In genomic region chr7:36350616-36351015, GRCm38 (mm10) we compare ENCODE assay signal across 27 mouse cellular contexts.
A peak's percentile ranks its signal among the peaks of the same experiment; 100 is the strongest.
DNase-seq lines count a peak whose midpoint lies in the region; ATAC-seq lines count a peak whose summit lies in the region.
"Had no signal": no experiment of that assay in that cellular context is flagged by ENCODE, and none has a peak within 500 bp of the region (broad histone marks: within the 10 kb centered on the region; RNA-seq: fewer than 3 reads in every experiment).

No protein-coding gene starts in this region.

- ATAC-seq in embryonic facial prominence, embryonic 12.5 days (ENCODE audit: insufficient number of reproducible peaks, insufficient read depth, low FRiP score, low TSS enrichment) = peak; percentile 72; the same call in 1 of the 2 replicates
- no peak for ATAC-seq in liver, embryonic 11.5 days (replicated peaks; ENCODE audit: low FRiP score)
- ATAC-seq: forebrain, embryonic 13.5 days; intestine, postnatal 0 days; Patski had no signal

- H3K4me1 ChIP-seq in embryonic facial prominence, embryonic 12.5 days = peaks cover 25% of the 10 kb centered on the region
- no peaks in the 10 kb centered on the region for H3K4me1 ChIP-seq in liver, embryonic 11.5 days (replicated peaks; ENCODE audit: control insufficient read depth, insufficient read depth, low read length)
- H3K4me1 ChIP-seq: heart, embryonic 12.5 days; lung, embryonic 15.5 days; stomach, embryonic 15.5 days had no signal

- H3K9me3 ChIP-seq in embryonic facial prominence, embryonic 12.5 days = no peaks in the 10 kb centered on the region
- H3K9me3 ChIP-seq in liver, embryonic 11.5 days (ENCODE audit: control insufficient read depth, low read length) = no peaks in the 10 kb centered on the region; the same call in 1 of the 2 replicates
- H3K9me3 ChIP-seq: forebrain, embryonic 13.5 days; heart, embryonic 12.5 days; hindbrain, embryonic 13.5 days; lung, embryonic 15.5 days; stomach, embryonic 15.5 days had no signal

- H3K4me2 ChIP-seq in embryonic facial prominence, embryonic 12.5 days (replicated peaks) = no peak overlapping the region
- no peak overlapping the region for H3K4me2 ChIP-seq in liver, embryonic 11.5 days
- H3K4me2 ChIP-seq: forebrain, embryonic 13.5 days; heart, embryonic 12.5 days; hindbrain, embryonic 13.5 days; lung, embryonic 15.5 days; stomach, embryonic 15.5 days had no signal

- no peaks in the 10 kb centered on the region for H3K36me3 ChIP-seq in embryonic facial prominence, embryonic 12.5 days
- H3K36me3 ChIP-seq in liver, embryonic 11.5 days (ENCODE audit: control insufficient read depth, insufficient read depth, low read length) = no peaks in the 10 kb centered on the region
- H3K36me3 ChIP-seq: heart, embryonic 12.5 days; hindbrain, embryonic 13.5 days; lung, embryonic 15.5 days; stomach, embryonic 15.5 days had no signal

- H3K27me3 ChIP-seq in embryonic facial prominence, embryonic 12.5 days = no peaks in the 10 kb centered on the region
- no peaks in the 10 kb centered on the region for H3K27me3 ChIP-seq in liver, embryonic 11.5 days (replicated peaks; ENCODE audit: control insufficient read depth, insufficient read depth, low read length)
- H3K27me3 ChIP-seq: forebrain, embryonic 13.5 days; heart, embryonic 12.5 days; hindbrain, embryonic 13.5 days; lung, embryonic 15.5 days; Patski; stomach, embryonic 15.5 days had no signal

- 22% methylated on average over 4 of the region's 4 CpGs for WGBS in embryonic facial prominence, embryonic 12.5 days
- WGBS in liver, embryonic 11.5 days = 63% methylated on average over 4 of the region's 4 CpGs

- no peak overlapping the region for H3K4me3 ChIP-seq in embryonic facial prominence, embryonic 12.5 days
- no peak overlapping the region for H3K4me3 ChIP-seq in liver, embryonic 11.5 days (ENCODE audit: low read depth, low read length)
- H3K4me3 ChIP-seq: forebrain, embryonic 13.5 days; gastrocnemius, adult 2 months; heart, embryonic 12.5 days; hindbrain, embryonic 13.5 days; lung, embryonic 15.5 days; stomach, embryonic 15.5 days had no signal

- DNase-seq in retina, postnatal 1 day = peak; percentile 17
- no peak for DNase-seq in retina, embryonic 14.5 days (ENCODE audit: low spot score)
- DNase-seq in hindlimb bud, embryonic 11.5 days (ENCODE audit: extremely low spot score, low read depth, low spot score) = peak; percentile 52
- DNase-seq in layer of hippocampus, postnatal 36 days = no peak
- DNase-seq in lung, postnatal 25 days (ENCODE audit: low spot score) = no peak
- DNase-seq in liver, embryonic 11.5 days (ENCODE audit: low spot score) = no peak
- DNase-seq in right cerebral cortex, postnatal 10 days (ENCODE audit: low spot score in 2 of 2) = no peak
- DNase-seq: adrenal gland, postnatal 10 days; cerebellum, adult 8-10 months; cerebellum, postnatal 25 days; gastrocnemius, adult 2 months; gastrocnemius, postnatal 36 days; heart, postnatal 4 days; kidney, adult 9 months; kidney, postnatal 14 days; left cerebral cortex, postnatal 4 days; lung, postnatal 4 days; midbrain, embryonic 14.5 days; right cerebral cortex, postnatal 14 days had no signal

- no peak overlapping the region for H3K9ac ChIP-seq in embryonic facial prominence, embryonic 12.5 days
- H3K9ac ChIP-seq in liver, embryonic 11.5 days (ENCODE audit: low read depth, low read length) = no peak overlapping the region
- H3K9ac ChIP-seq: forebrain, embryonic 13.5 days; heart, embryonic 12.5 days; hindbrain, embryonic 13.5 days; lung, embryonic 15.5 days; stomach, embryonic 15.5 days had no signal

- H3K27ac ChIP-seq in embryonic facial prominence, embryonic 12.5 days = 0 out of 2 replicates have a peak overlapping the region, but pooled peaks have one; percentile 11
- no peak overlapping the region for H3K27ac ChIP-seq in liver, embryonic 11.5 days (ENCODE audit: low read depth, low read length)
- H3K27ac ChIP-seq: forebrain, embryonic 13.5 days; gastrocnemius, adult 2 months; hindbrain, embryonic 13.5 days; lung, embryonic 15.5 days; stomach, embryonic 15.5 days had no signal

Comparison
In these comparisons a context has a peak if more than half of its experiments do, and no peak if none do; other contexts are left out.
1. DNase-seq: peak in retina, postnatal 1 day (single experiment) and hindlimb bud, embryonic 11.5 days (single experiment); none in retina, embryonic 14.5 days (single experiment), layer of hippocampus, postnatal 36 days (0 of 2), lung, postnatal 25 days (single experiment), liver, embryonic 11.5 days (single experiment) and right cerebral cortex, postnatal 10 days (0 of 2).